Mouse (Mus musculus): ENCODE results near the gene Syndig1.

The Syndig1 gene

DNA sequence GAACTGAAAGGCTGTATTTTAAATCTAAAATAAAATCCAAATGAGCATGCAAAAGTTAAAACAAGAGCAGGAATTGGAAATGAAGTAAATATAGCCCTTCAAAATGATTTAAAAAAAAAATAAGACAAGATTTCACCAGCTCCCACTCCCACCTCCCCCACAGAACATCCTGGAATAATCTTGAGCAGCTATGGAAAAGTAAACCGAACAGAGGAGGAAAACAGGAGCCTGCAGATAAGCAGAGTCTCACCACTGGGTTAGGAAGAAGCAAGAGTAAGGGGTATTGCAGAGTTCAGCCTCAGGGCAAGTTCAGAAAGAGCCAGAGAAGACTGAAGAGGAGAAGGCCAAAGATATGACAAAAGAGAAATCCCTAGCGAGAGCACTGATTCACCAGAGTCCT lies 48.9 kb downstream of the Syndig1 start:
- no peak for DNase-seq (ENCODE audit: low read depth)

DNA sequence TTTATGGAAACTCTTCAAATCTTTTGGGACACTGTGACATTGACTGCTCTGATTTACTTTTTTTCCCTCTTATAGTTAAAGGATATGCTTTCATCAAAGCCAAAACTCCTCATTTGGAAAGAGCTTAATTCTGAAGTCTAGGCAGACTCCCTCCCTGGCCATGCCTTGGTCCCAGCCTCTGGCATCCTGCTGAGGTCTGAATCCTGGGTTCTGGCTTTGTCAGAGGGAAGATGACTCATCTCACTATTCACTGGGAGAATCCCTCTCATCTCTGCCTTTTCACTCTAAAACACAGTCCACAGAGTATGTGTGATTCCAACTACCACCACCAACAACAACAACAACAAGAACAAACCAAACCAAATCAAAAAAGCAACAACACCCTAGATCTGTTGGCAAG lies 58.6 kb downstream of the Syndig1 start:
- DNase-seq (ENCODE audit: low read depth) = no peak

DNA sequence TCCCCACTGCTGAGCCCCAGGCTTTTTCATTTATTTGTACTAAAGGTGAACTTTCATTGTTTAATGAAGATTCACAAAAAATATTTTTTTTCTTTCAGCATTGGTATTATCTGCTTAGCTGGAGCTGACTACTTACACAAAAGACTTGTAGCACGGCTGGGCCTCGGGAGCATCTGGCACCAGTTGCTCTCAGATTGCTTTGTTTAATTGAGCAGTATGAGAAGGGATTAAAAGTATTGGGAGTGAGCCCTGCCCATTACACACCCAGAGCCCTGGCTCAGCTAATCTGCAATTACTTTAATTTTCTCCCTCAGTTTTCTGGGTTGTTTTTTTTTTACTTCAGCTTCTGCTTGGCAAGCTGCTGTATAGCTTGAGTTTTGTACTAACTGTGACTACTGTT lies 62.6 kb downstream of the Syndig1 start:
- DNase-seq (ENCODE audit: low read depth) = no peak

DNA sequence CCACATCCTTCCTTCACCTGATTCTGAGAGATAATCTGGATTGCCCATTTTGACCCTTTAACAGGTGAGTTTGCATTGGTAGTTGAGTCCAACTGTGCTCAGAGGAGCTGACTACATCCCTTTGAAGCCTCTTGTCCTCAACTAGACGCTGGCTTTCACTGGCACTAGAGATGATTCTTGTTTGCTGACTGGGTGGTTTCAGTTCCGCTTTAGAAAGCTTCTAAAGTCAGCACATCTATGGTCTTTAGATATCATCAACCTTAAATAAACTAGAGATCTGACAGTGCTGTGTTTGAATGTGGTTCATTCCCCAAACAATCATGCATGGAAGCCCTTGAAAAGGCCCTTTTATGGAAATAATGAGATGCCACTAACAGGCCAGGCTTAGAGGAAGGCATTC lies 67.3 kb downstream of the Syndig1 start:
- DNase-seq (ENCODE audit: low read depth) = no peak

DNA sequence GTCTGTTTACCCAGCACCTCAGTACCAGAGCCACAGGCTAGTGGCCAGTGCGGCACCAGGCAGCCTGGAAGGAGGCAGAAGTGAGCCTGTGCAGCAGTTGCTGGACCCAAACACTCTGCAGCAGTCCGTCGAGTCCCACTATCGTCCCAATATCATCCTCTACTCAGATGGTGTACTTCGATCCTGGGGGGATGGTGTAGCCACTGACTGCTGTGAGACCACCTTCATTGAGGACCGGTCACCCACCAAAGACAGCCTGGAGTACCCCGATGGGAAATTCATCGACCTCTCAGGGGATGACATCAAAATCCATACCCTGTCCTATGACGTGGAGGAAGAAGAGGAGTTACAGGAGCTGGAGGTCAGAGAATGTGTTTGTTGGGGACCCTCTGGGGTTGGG lies 70.6 kb downstream of the Syndig1 start:
- DNase-seq (ENCODE audit: low read depth) = no peak

DNA sequence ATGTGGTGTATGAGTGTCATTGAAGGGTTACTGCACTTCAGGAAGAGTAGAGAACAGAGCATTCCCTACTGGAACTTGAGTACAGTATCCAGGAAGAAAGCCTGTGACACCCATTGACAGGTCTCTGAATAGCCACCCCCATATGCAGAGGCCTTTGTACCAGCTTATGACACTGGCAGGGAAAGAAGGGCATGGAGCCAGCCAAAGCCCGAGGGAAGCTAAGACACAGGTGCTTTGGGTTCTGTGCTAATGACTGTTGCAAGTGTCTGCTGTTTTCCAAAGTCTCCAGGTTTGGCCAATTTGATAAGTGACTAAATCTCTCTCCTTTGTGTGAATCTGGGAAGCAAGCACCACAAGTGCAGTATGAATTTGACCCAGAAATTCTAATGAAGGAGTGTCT lies 71.6 kb downstream of the Syndig1 start:
- DNase-seq (ENCODE audit: low read depth) = no peak

DNA sequence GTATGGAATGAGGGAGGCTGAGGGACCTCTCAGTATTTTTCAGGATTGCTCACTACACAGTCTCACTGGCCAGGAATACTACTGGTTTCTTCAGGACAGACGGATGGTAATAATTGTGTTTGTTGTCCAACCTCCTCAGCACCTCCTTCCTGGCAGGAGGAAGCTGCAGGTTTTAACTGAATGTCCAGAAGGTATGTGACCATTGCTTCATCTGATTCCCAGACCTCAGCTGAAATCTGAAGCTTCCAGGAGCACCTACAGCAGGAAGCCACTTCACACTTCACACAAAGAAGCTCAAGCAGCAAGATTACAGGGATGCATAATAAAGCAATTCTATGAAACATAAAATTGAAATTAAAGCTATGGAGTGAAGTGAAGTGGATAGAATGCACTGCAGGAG lies 75.4 kb downstream of the Syndig1 start:
- DNase-seq (ENCODE audit: low read depth) = no peak

DNA sequence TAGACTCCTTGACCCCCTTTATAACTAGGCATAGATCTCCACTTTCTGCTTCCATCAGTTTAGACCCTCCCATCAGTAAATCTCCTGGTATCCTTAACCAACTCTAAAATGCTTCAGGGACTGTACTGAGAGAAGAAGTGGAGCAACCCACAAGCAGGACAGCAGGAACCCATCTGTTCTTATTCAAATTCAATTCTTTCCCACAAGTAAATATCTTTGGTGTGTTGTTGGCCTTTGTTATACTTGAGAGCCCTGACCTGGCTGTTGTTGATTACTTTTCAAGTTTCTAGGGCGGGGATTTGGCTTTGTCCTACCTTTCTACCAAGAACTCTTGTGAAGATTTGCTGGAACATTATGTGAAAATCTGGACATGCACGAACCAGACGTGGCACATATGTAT lies 77.7 kb downstream of the Syndig1 start:
- no peak for DNase-seq (ENCODE audit: low read depth)

DNA sequence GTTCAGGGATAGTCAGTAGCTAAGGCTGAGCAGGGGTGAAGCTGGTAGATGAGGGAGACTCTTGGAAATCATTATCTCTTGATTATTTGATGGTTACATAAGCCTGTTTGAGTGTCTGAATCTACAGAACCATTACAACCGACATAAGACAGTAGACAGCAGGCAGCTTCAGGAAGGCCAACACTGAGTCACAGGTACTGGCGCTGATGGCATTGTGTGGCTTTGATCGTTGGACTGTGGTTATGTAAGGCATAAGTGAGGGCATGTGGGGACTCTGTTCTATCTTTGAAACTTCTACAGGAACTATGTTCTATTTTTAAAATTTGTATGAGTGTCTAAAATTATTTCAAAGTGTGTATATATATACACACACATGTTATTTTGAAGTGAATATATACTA lies 88.2 kb downstream of the Syndig1 start:
- no peak for DNase-seq (ENCODE audit: low read depth)

DNA sequence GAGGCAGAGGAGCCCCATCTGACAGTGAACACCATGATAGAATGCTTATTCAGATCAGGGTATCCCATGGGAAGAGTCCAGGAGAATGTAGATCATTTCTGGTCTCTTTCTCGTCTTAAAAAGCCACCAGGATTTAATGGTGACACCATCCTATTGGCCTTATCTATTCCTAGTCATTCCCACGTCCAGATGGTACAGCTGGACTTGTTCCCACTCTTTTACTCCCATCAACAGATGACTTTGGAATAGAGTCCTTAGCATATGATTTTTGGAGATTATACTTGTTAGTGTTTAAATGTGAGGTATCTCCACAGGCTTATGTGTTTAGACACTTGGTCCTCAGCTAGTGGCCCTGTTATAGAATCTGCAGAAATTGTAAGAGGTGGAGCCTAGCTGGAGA lies 94.5 kb downstream of the Syndig1 start:
- no peak for DNase-seq (ENCODE audit: low read depth)

DNA sequence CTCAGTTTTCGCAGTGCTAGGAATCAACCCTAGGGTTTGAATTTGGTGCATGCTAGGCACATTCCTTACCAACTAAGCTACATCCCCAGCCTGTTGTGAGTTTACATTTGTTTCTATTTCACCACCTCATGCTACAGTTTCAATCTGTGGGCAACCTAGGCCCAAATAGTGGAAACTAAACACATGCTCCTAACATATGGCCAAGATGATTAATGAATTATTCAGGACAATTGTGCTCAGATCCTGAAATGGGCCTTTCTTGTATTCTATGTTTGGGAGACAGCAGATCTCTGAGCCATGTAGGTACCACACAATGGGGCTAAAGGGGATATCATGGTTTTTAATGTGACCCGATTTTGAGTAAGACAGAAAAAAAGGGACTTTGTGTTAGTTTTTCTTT lies 96.9 kb downstream of the Syndig1 start:
- no peak for DNase-seq (ENCODE audit: low read depth)

DNA sequence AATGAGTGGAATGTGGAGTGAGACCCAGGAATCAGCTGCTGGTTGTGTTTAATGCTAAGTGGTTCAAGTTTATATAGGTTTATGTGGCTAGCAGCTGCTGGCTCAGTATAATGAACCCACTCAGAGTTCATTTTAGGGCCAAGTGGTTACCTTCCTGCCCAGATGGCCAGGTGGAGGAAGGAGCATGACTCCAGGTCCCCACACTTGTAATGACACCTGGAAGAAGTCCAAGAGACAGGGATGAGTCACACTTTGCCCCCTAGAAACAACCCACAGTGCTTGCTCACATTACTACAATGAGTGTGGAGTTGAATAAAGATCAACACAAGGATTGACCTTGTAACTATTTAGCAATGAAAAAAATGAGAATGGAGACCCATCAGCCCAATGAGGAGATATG lies 98.0 kb downstream of the Syndig1 start:
- no peak for DNase-seq (ENCODE audit: low read depth)

DNA sequence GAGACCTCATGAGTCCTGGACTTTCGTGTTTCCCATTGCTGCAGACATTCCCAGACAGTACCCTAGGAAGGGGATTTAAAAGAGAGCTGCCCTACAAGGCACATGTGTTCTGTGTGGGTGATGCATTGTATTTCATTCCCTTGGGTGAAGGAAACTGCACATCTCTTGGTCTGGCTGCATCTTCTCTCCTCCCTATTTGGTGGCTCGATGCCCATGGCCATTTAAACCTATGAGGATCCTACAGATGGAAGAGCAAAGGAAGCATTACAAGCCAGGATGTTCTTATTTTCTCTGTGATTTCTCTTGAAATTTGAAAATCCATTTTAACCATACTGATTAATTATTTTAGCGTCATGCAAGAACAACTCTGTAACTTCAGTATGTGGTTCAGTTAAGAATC lies 98.5 kb downstream of the Syndig1 start:
- DNase-seq (ENCODE audit: low read depth) = no peak

DNA sequence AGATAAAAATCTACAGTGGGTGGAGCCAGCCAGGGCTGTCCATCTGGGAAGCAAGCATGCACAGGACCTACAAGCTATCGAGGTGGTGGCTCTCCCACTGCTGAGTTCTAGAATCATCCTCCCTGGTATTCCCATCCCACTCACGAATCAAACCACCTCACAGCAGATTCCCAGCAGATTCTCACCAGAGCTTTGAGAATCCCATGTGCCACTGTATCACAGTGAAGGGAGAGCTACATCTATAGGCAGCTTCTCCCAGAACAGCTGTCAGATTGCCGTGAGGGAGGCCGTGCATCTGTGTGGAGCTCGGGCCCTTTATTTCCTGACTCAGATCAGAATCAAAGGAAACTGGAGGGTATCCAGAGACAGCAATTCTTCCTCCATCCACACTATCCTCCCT lies 101.0 kb downstream of the Syndig1 start:
- no peak for DNase-seq (ENCODE audit: low read depth)

DNA sequence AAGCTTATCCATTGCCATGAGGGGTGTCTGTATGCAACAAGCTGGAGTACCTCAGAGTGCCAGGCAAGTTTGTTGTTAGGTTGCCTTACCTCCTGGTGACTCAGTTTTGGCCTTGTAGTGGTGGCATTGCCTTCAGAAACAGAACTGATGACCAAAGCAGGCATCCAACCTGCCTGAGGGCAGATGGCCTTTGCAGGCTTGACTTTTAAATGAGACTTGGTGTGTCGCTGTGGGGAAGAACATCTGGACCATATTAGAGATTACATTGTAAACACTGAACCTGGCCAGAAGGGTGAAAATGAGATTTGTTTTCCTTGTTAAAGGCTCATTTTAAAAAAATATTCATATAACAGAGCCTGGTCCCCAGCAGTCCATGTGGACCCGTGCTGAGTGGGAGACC lies 102.1 kb downstream of the Syndig1 start:
- no peak for DNase-seq (ENCODE audit: low read depth)

DNA sequence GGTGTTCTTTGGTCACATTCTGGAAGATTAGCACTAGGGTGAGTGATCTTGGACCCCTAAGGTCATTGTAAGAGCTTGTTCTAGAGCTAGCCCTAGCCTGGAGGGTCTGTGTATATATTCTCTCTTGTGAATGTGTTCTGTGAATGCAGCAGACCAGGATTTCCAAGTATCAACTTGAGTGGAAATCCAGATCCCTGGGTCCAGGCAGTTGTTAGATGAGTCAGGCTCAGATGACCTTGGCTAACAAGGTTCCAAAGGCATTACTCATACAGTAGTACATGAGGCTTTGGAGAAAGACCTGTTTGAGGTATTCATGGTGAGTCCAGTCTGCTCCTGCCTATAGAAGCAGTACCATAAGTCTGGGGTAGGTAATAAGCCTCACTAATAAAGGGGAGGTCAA lies 103.1 kb downstream of the Syndig1 start:
- DNase-seq (ENCODE audit: low read depth) = no peak

DNA sequence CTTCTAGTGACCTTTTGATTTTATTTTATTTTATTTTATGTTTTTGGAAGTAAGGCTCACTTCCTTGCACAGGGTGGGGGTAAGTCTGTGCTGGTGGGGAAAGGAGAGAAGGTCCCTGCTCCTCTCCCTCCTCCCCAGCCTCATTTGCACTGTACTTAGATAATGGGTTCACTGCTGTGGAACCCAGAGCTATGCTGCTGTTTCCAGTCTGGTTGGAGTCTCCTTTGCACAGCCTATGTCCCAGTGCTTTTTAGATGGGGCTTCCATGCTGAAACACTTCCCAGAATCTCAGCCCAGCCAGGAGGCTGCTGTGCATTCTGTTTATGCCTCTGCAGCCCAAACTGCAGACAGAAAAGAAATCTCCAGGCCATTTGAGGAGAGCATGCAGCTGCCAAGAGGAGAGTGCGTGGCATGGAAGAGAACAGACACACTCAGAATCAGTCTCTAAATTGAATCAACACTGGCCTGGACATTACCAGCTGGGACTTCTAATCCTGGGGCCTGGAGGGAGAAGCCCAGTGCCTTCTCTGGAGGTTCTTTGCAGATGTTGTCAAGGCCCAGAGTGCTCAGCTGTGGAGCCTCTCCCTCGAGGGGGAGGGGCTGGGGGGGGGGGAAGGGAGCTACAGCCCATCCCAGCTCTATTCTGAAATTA lies 104.4 kb downstream of the Syndig1 start:
- no peak for DNase-seq (ENCODE audit: low read depth)

DNA sequence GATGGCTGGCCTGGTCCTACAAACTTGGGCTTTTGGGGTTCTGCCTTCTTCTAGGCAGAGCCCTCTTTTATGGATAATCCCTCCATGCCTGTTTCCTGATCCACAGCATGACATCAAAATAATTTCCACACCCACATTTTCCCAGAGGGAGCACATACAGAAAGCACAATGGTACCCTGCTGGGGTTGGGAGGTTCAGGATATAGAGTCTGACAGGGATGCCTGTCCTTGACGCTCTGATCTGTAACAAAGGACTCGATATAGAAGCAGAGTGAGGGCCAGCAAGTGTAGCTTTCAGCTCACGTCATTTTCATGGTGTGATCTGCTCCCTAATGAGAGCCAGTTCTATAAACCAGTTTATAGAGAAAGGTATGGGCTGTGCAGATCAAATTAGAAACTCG lies 105.1 kb downstream of the Syndig1 start:
- no peak for DNase-seq (ENCODE audit: low read depth)

DNA sequence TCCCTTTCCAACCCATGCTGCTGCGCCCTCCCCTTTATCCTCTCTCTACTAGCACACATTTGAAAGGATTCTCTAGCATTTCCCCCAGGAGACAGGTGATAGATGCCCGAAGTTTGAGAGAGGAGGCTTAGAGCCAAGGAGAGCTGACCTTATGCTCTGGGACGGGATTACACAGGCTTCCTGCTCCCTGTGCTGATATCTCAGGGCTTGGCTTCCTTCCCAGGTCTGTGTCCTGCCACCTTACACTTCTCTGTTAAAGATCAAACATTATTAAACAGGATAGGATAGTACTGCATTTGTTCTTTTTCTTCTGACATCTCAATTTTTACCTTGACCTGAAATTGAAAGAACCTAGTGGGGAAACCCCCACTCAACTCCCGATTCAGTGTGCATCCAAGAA lies 109.8 kb downstream of the Syndig1 start:
- DNase-seq (ENCODE audit: low read depth) = no peak

DNA sequence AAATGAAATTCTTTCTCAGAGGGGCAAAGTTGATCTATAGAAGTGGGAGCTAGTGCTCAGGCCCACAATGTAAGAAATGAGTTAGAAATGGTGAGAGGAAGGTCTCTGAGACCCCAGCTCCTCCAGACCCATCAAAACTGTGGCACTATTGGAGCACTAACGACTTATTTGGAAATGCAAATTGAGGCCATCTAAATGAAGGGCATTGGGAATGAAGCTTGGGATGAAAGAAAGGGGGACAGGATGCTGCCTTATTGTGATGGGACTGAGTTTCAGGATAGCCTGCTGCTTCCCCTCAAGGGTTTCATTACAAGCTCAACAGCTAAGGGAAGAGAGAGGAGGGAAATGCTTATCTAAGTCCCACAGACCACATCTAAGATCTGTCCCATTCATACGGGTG lies 110.6 kb downstream of the Syndig1 start:
- DNase-seq (ENCODE audit: low read depth) = no peak

DNA sequence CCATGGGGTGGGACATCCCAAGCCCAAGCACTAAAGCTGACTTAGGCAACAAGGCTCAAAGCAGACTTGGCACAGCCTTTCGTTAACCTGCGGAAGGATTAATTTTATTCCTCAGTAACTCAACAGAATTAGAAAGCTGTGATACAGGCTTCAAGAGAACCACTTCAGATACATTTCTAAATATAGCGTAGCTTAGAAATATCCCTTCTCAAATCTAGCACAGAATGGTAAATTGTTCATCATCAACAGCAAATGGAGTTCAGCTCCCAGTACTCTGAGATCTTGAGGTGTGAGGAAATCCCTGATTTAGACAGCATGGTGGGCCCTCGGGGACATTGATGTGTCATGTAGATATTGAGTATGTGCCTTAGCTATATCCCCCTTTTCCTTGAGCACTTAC lies 121.6 kb downstream of the Syndig1 start:
- no peak for DNase-seq (ENCODE audit: low read depth)

DNA sequence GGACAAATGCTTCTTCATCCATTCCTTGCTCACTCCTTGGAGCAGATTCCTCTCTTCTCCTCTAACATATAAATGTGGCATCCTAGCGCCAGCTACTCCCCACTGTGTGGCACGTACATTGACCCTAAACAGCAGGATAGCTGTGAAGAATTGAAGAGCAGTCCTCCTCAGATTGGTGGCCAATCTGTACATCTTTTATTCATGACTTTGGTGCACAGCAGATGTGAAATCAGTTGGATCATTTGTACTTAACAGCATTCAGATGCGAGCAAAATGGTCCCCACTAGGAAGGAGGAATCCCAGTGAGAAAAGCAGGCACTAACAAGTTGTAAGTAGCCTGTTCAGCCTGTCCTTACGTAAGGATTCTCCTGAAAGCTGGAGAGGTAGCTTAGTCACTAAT lies 142.0 kb downstream of the Syndig1 start:
- DNase-seq (ENCODE audit: low read depth) = no peak

DNA sequence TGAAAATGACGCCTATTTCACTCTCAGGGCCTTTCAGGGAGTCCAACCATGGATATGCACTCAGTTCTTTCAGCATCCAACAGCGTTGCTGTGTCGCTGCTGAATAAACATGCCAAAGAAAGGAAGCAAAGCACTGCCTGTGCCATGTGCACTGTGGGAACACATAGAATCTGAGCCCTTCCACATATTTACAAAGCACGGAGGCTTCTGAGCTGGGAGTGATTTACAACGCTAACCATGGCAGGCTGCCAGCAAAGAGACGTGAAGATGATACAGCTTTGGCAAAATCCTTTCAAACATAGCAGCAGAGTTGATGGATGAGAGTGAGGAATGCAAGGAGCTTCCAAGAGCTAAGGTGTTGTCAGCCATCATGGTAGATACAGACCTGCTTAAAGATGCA lies 144.6 kb downstream of the Syndig1 start:
- DNase-seq (ENCODE audit: low read depth) = no peak

DNA sequence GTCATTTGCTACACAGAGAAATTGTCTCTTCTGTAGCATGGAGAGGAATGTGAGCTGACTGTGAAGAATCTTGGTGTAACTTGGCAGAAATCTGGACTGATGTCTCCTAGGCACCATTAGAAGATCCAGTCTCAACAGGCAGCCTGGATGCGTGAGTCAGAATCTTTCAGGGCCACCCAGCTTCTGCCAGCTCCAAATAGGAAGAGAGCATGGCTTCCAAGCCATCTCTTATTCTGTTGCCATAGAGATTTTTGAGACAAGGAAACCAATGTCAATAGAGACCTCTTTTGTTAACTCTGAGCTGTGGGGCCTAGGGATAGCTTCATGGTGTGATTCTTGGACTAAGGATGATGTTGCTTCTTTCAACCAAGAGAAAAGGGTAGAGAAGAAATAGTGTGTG lies 151.4 kb downstream of the Syndig1 start:
- DNase-seq (ENCODE audit: low read depth) = no peak

DNA sequence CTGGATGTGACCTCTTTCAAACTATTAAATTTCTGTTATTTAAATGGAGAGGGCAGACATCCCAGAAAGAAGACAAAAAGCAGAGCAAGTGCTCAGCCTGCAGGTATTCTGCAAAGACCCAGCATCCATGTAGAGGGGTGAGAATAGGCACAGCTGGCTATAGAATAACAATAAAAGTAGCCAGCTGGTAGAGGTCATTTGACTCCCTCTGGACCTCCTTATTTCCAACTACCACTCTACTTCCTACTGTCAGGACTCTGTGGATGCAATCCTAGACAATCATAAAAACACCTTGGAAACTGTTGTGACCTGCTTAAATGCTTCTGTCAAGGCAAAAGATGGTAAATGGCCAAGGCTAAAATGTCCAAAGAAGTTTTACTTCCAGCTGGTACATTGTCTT lies 153.5 kb downstream of the Syndig1 start:
- no peak for DNase-seq (ENCODE audit: low read depth)

Measured in c-Kit-positive CD71-positive TER-119-negative erythroid progenitor cells, embryonic 14.5 days (primary cell).